Mouse (Mus musculus) left cerebral cortex, adult 9 months (tissue): Measurements from ENCODE around the gene Htr7.

ENCODE experiments used
- DNase-seq, 2 experiments: peaks; one replicate each; pipeline ENCODE4 v3.0.0; 2022; ENCODE audit warnings: low spot score in 2 of 2

Htr7 gene

GRCm38 (mm10) chr19:36057231-36057811 lies at the start of gene Htr7:
Gene Htr7, minus strand, starts transcription at chr19:36057507.
- peak in 1 of 2 experiments; percentile 19 for DNase-seq

- DNase-seq, result no peak
Measured at GRCm38 (mm10) chr19:36103909-36104308, 46.6 kb upstream of the Htr7 start.

GRCm38 (mm10) chr19:36098916-36099315 lies 41.6 kb upstream of the Htr7 start:
- DNase-seq, result peak in 1 of 2 experiments; percentile 11

- DNase-seq, result no peak
Measured at GRCm38 (mm10) chr19:36098265-36098664, 41.0 kb upstream of the Htr7 start.

GRCm38 (mm10) chr19:36097194-36097593 lies 39.9 kb upstream of the Htr7 start:
- DNase-seq, result no peak

- DNase-seq, result peak in 1 of 2 experiments; percentile 17
Measured at GRCm38 (mm10) chr19:36090781-36091180, 33.5 kb upstream of the Htr7 start.

GRCm38 (mm10) chr19:36083262-36084225 lies 26.2 kb upstream of the Htr7 start, which contains the start of gene Rpp30:
Gene Rpp30, plus strand, starts transcription at chr19:36083716.
- DNase-seq, result peak; percentile 65 to 85

- DNase-seq, result peak in 1 of 2 experiments; percentile 47
Measured at GRCm38 (mm10) chr19:36082606-36083261, 25.4 kb upstream of the Htr7 start.

- no peak for DNase-seq
Measured at GRCm38 (mm10) chr19:36062801-36063529, 5.7 kb upstream of the Htr7 start.

GRCm38 (mm10) chr19:36056502-36057221 lies 645 bp downstream of the Htr7 start:
- peak in 1 of 2 experiments; percentile 11 for DNase-seq

GRCm38 (mm10) chr19:36046046-36046445 lies 11.3 kb downstream of the Htr7 start:
- DNase-seq, result no peak

GRCm38 (mm10) chr19:36014836-36015235 lies 42.5 kb downstream of the Htr7 start:
- no peak for DNase-seq

- no peak for DNase-seq
Measured at GRCm38 (mm10) chr19:36006277-36006676, 51.0 kb downstream of the Htr7 start.

GRCm38 (mm10) chr19:36004961-36005360 lies 52.3 kb downstream of the Htr7 start:
- no peak for DNase-seq

- DNase-seq, result peak in 1 of 2 experiments; percentile 20
Measured at GRCm38 (mm10) chr19:36002476-36003445, 54.5 kb downstream of the Htr7 start.

GRCm38 (mm10) chr19:36001512-36001911 lies 55.8 kb downstream of the Htr7 start:
- no peak for DNase-seq

- no peak for DNase-seq
Measured at GRCm38 (mm10) chr19:36000955-36001354, 56.4 kb downstream of the Htr7 start.

GRCm38 (mm10) chr19:35997384-35997783 lies 59.9 kb downstream of the Htr7 start:
- DNase-seq, result no peak

- no peak for DNase-seq
Measured at GRCm38 (mm10) chr19:35987461-35987860, 69.8 kb downstream of the Htr7 start.

- no peak for DNase-seq
Measured at GRCm38 (mm10) chr19:35974681-35975080, 82.6 kb downstream of the Htr7 start.
